Mouse (Mus musculus) lung, embryonic 16.5 days (tissue): ENCODE data around the gene Add1. TPM values are rescaled to one million over a fixed set of nuclear protein-coding genes. Genes with fewer than 3 reads are reported as not detected.

ENCODE experiments used
- ATAC-seq: fragments of 200-750 bp; cut with Nextera tagmentation; 2 replicates; pipeline ENCODE4 v1.8.0; 2017; ENCODE audit warnings: low read depth, mild to moderate bottlenecking, moderate library complexity
- H3K27ac ChIP-seq: fragments of 300-500 bp; sonication (generic); 2 replicates; pipeline ENCODE4 v1.5.1; 2014; ENCODE audit warnings: mild to moderate bottlenecking, control low read depth, low read length
- H3K27me3 ChIP-seq: fragments of 300-500 bp; sonication (generic); 2 replicates; pipeline ENCODE4 v1.6.1; 2014; ENCODE audit warnings: low read depth, low read length, mixed read lengths; ENCODE audit not compliant: control insufficient read depth, insufficient read depth
- H3K36me3 ChIP-seq: fragments of 300-500 bp; sonication (generic); 2 replicates; pipeline ENCODE4 v1.6.1; 2014; ENCODE audit warnings: low read length; ENCODE audit not compliant: control insufficient read depth, insufficient read depth
- H3K4me1 ChIP-seq: fragments of 300-500 bp; sonication (generic); replicated peaks from 2 replicates; pipeline ENCODE4 v1.6.1; 2014; ENCODE audit warnings: low read length, mixed read lengths; ENCODE audit not compliant: control insufficient read depth, insufficient read depth
- H3K4me2 ChIP-seq: fragments of 300-500 bp; sonication (generic); 2 replicates; pipeline ENCODE4 v1.6.1; 2014; ENCODE audit warnings: low read depth, low read length, control low read depth
- H3K4me3 ChIP-seq: fragments of 300-500 bp; sonication (generic); 2 replicates; pipeline ENCODE4 v1.5.1; 2014; ENCODE audit warnings: mild to moderate bottlenecking, low read length, control low read depth
- H3K9ac ChIP-seq: fragments of 300-500 bp; sonication (generic); 2 replicates; pipeline ENCODE4 v1.6.1; 2014; ENCODE audit warnings: low read length, control low read depth
- H3K9me3 ChIP-seq: fragments of 300-500 bp; sonication (generic); 2 replicates; pipeline ENCODE4 v1.6.1; 2016; ENCODE audit warnings: low read length; ENCODE audit not compliant: control insufficient read depth
- WGBS: fragments of 180-500 bp; shearing (Covaris S2); extraction: QIAGEN DNeasy Blood & Tissue Kit; methylation state at CpG from one replicate; pipeline ENCODE4 v1.1.7; 2014; 5-methylcytosine and 5-hydroxymethylcytosine counted together
- polyA plus RNA-seq: library from polyadenylated mRNA; unstranded; fragments of >200 nt; fragmentation: Nextera tagmentation; extraction: Ambion mirVana; gene quantifications from 2 replicates; pipeline ENCODE4 v1.2.1, GENCODE M21; 2015

Gene Add1
- polyA plus RNA-seq, 1 experiment from 2014 or later = 210 TPM

GRCm38 (mm10) chr5:34647581-34647980 is 74.1 kb downstream of the Add1 start:
- Histone ChIP-seq H3K9ac (no peak overlapping the region), H3K4me3 (no peak overlapping the region), H3K9me3 (no peaks in the 10 kb centered on the region), H3K27ac (no peak overlapping the region), H3K4me1 (no peaks in the 10 kb centered on the region), H3K36me3 (peaks cover 62% of the 10 kb centered on the region), H3K4me2 (no peak overlapping the region), H3K27me3 (no peaks in the 10 kb centered on the region)
- WGBS = 46% methylated on average over 4 of the region's 4 CpGs
- 0 out of 2 replicates have a peak, but pooled peaks have one; percentile 17 for ATAC-seq

GRCm38 (mm10) chr5:34652961-34653360 is 79.5 kb downstream of the Add1 start:
- no peak for ATAC-seq
- H3K9ac ChIP-seq = no peak overlapping the region
- no peaks in the 10 kb centered on the region for H3K9me3 ChIP-seq
- WGBS = 90% methylated on average over 5 of the region's 5 CpGs
- H3K4me1 ChIP-seq = no peaks in the 10 kb centered on the region
- H3K27me3 ChIP-seq = no peaks in the 10 kb centered on the region
- no peak overlapping the region for H3K4me2 ChIP-seq
- no peak overlapping the region for H3K27ac ChIP-seq
- peaks cover 56% of the 10 kb centered on the region for H3K36me3 ChIP-seq
- no peak overlapping the region for H3K4me3 ChIP-seq

DNA sequence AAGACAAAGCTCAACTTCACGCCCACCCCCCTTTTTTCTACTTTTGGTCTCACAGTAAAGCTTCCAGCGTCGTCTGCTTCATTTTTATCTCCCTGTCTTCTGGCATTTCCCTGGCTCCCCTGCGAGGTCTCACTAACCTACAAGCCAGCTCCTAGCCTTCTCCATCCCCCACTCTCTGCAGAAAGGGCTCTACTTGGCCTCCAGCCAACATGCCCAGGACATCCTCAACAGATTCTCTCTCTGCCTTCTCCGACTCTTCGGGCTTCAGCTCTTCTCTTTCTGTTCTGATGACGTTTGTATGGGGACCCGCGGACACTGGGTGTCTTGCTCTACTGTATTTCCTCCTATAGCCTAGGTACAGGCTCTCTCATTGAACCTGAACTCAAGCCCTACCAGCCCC is 81.4 kb downstream of the Add1 start:
- Histone ChIP-seq H3K27ac (no peak overlapping the region), H3K36me3 (peaks cover 41% of the 10 kb centered on the region), H3K9me3 (no peaks in the 10 kb centered on the region), H3K4me1 (peaks cover 7% of the 10 kb centered on the region), H3K4me3 (no peak overlapping the region), H3K4me2 (no peak overlapping the region), H3K9ac (no peak overlapping the region), H3K27me3 (no peaks in the 10 kb centered on the region)
- 69% methylated on average over 9 of the region's 9 CpGs for WGBS
- ATAC-seq = no peak

GRCm38 (mm10) chr5:34657556-34657955 is 84.1 kb downstream of the Add1 start:
- no peak overlapping the region for H3K4me2 ChIP-seq

DNA sequence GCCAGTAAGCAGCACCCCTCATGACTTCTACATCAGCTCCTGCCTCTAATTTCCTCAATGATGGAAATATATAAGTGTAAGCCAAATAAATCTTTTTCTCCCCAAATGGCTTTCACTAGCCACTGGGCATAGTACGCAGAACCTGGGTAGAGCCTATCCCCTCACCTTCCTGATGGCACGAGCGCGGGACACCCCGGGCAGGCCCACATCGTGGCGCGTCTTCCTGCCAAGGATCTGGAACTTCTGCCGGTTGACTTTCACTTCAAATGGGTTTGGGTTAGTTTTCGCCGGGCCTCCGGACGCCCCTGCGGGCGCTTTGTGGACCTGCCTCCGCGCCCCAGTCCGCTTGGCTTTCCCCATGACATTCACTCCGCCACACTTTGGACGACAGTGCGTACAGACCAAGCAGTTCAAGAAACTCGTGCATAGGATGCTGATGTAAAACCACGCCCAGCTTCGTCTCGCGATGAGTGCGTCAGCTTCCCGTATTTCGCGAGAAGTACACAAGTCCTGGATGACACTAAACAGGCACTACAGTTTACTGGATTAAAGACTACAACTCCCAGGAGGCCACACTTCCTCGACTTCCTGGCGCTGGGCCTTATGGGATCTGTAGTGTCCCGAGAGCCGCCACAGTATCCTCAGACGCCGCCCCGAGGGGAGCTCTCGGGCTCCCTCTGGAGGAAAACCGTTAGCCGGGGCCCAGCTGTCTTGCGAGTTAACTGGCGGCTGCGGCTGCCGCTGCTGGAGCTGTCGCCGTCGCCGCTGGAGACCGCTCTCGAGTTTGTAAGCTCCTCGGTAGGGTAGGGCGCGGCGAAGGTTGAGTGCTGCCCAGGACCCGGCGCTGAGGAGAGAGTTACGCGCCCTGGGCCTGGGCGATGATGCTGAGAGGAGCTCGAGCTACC is 86.5 kb downstream of the Add1 start, which contains the start of the genes Nop14 and Grk4:
Gene Nop14 (minus strand): TSS at position 463 of the 905 bp plus-strand sequence.
Gene Grk4 (plus strand): TSS at position 694 of the 905 bp plus-strand sequence.
- H3K9ac ChIP-seq = peak within 1 kb of the TSS; percentile 82
- H3K27me3 ChIP-seq = no peaks in the 10 kb centered on the region
- peak within 1 kb of the TSS; percentile 88 for H3K4me3 ChIP-seq
- peaks cover 13% of the 10 kb centered on the region for H3K36me3 ChIP-seq
- H3K9me3 ChIP-seq = no peaks in the 10 kb centered on the region
- ATAC-seq = peak; percentile 100
- peak within 1 kb of the TSS; percentile 82 for H3K4me2 ChIP-seq
- peaks cover 9% of the 10 kb centered on the region for H3K4me1 ChIP-seq
- peak within 1 kb of the TSS; percentile 78 for H3K27ac ChIP-seq
- under 1% methylated on average over 60 of the region's 60 CpGs for WGBS

More at GRCm38 (mm10) chr5:34657556-34657955, 84.1 kb downstream of the Add1 start:
- no peaks in the 10 kb centered on the region for H3K27me3 ChIP-seq
- ATAC-seq = no peak
- WGBS = 84% methylated on average over 8 of the region's 8 CpGs
- H3K36me3 ChIP-seq = peaks cover 26% of the 10 kb centered on the region
- H3K9me3 ChIP-seq = no peaks in the 10 kb centered on the region
- H3K9ac ChIP-seq = no peak overlapping the region
- H3K4me3 ChIP-seq = no peak overlapping the region
- H3K27ac ChIP-seq = no peak overlapping the region
- H3K4me1 ChIP-seq = peaks cover 9% of the 10 kb centered on the region

DNA sequence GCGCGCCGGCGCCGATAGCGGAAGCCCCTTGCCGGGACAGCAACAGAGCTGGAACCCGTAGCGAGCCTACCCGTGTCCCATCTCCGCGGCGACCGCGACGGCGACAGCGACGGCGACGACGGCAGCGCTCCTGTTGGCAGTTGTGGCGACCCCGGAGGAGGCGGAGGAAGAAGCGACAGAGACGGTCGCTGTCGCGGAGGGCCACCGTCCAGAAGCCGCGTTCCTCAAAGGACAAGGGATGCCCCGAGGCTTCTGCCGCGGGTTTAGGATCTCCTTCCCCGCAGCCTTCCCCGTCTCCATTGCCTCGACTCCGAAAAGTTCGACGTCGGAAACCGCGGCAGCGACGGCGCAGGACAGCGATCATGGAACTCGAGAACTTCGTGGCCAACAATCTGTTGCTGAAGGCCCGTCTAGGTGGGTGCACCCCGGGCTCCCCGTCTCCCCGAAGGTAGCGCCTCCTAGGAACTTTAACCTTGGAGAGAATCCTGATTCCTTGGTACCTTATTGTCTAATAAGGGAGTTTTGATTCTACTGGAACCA is 87.2 kb downstream of the Add1 start:
- Histone ChIP-seq H3K36me3 (peaks cover 9% of the 10 kb centered on the region), H3K27me3 (no peaks in the 10 kb centered on the region), H3K9me3 (no peaks in the 10 kb centered on the region), H3K4me2 (peak overlapping the region; percentile 70), H3K9ac (peak overlapping the region; percentile 75), H3K27ac (peak overlapping the region; percentile 78), H3K4me1 (peaks cover 9% of the 10 kb centered on the region), H3K4me3 (peak overlapping the region; percentile 64)
- WGBS = 0% methylated on average over 57 of the region's 57 CpGs
- ATAC-seq = no peak

GRCm38 (mm10) chr5:34661909-34662308 is 88.4 kb downstream of the Add1 start:
- peaks cover 5% of the 10 kb centered on the region for H3K36me3 ChIP-seq
- no peaks in the 10 kb centered on the region for H3K27me3 ChIP-seq
- no peaks in the 10 kb centered on the region for H3K9me3 ChIP-seq
- no peak overlapping the region for H3K27ac ChIP-seq
- H3K4me2 ChIP-seq = no peak overlapping the region
- 78% methylated on average over 4 of the region's 4 CpGs for WGBS
- ATAC-seq = no peak
- H3K9ac ChIP-seq = no peak overlapping the region
- H3K4me1 ChIP-seq = peaks cover 9% of the 10 kb centered on the region
- H3K4me3 ChIP-seq = no peak overlapping the region

DNA sequence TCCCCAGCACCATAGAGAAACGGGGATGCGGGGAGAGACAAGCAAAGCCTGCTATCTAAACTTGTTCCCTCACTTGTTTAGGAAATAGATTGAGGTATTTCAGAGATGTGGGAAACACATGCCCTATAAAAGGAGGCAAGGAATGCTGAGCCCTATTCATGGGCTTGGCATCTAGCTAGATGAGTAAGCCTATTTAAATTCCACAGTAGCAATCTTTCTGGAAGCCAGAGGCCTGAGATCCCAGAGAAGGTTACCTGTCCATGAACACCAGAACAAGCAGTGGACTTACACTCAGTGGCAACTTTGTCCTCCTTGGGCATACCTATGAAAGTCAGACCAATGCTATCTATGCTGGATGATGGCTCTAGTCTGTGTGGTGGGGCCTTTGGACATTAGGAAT is 89.8 kb downstream of the Add1 start:
- no peak overlapping the region for H3K27ac ChIP-seq
- no peak overlapping the region for H3K4me2 ChIP-seq
- H3K36me3 ChIP-seq = no peaks in the 10 kb centered on the region
- no peaks in the 10 kb centered on the region for H3K27me3 ChIP-seq
- H3K4me1 ChIP-seq = peaks cover 9% of the 10 kb centered on the region
- H3K4me3 ChIP-seq = no peak overlapping the region
- no peak for ATAC-seq
- H3K9ac ChIP-seq = no peak overlapping the region
- 88% methylated on average over 2 of the region's 2 CpGs for WGBS
- no peaks in the 10 kb centered on the region for H3K9me3 ChIP-seq

DNA sequence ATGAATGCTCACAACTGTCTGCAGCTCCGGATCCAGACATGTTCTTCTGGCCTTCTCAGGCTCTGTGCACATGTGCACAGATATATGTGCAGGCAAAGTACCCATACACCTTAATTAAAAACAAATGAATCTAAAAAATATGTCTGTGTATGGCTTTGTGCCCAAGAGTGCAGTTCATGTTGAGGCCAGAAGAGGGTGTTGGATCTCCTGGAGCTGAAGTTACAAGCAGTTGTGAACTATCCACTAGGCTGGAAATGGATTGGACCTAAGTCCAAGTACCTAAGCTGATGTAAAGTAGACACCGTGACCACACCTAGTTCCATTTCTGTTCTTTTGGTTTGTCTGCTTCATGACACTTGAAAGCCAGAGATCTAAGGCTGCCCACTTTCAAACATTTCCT is 96.0 kb downstream of the Add1 start:
- Histone ChIP-seq H3K4me1 (no peaks in the 10 kb centered on the region), H3K9me3 (no peaks in the 10 kb centered on the region), H3K36me3 (no peaks in the 10 kb centered on the region), H3K27me3 (no peaks in the 10 kb centered on the region), H3K27ac (no peak overlapping the region), H3K4me2 (no peak overlapping the region), H3K4me3 (no peak overlapping the region), H3K9ac (no peak overlapping the region)
- 75% methylated on average over 2 of the region's 2 CpGs for WGBS
- no peak for ATAC-seq
